Mouse (Mus musculus): ENCODE measurements at regions not wholly inside any gene's neighbourhood (a gene's known extent, or its start where the extent isn't known, plus 50 kb on each side); places are given as distances from the start of the nearest gene placed in this dataset.

DNA sequence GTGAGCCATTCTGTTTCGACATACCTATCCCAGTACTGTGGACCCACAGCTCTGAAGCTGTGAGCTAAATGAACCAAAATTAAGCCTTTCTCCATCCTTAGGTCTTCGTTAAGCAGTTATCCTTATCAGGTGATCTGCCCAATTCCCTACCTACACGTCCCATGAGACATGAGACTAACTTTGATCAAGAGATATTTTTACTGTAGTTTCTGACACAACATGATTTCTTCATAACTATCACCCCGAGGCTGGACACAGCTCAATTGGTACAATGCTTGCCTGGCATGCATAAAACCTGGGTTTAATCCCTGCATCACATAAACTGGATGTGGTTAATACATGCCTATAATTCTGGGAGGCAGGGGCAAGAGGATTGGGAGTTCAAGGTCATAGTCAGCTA lies 82.2 kb upstream of the Elovl6 start:
- H3K27me3 ChIP-seq: no peaks in the 10 kb centered on the region
- CTCF ChIA-PET: no interaction called here
- DNase-seq (ENCODE audit: low read depth, low spot score): peak; percentile 17
- POLR2A ChIA-PET: no interaction called here
- TF ChIP-seq CTCF (IDR thresholded peaks at IDR 0.05): no peak
- in situ Hi-C loops (cut with MboI; ENCODE audit: low pct_unique_long_range_greater_than_20kb): no loop called here
- ATAC-seq: peak; percentile 40

DNA sequence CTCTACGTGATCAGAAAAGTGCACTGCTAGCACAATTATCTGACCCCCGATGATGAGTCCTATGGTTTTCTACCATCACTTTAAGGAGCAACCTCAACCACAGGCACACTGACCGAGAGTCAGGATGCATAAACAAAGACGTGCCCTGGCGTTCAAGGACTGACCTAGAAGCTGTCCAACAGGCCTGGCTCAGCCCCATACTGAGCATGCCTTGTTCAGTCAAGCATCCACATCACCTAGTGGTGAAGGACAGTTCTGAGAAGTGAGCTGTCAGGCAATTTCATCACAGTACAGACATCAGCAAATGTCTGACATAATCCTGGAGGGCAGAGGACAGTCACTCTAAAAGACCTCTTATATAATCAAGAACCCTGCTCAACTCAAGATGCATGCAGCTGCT lies 81.5 kb upstream of the Elovl6 start:
- CTCF ChIA-PET: no interaction called here
- in situ Hi-C loops (cut with MboI; ENCODE audit: low pct_unique_long_range_greater_than_20kb): no loop called here
- ATAC-seq (peak; percentile 60), DNase-seq (ENCODE audit: low read depth, low spot score) (no peak)
- POLR2A ChIA-PET: no interaction called here
- no peak for TF ChIP-seq CTCF (IDR thresholded peaks at IDR 0.05)
- no peaks in the 10 kb centered on the region for H3K27me3 ChIP-seq

- CTCF ChIA-PET: no interaction called here
- H3K27me3 ChIP-seq: no peaks in the 10 kb centered on the region
- DNase-seq (ENCODE audit: low read depth, low spot score) (no peak), ATAC-seq (no peak)
- TF ChIP-seq CTCF (IDR thresholded peaks at IDR 0.05): no peak
- POLR2A ChIA-PET: no interaction called here
- in situ Hi-C loops (cut with MboI; ENCODE audit: low pct_unique_long_range_greater_than_20kb): no loop called here
These were observed 62.1 kb upstream of the Elovl6 start for GRCm38 (mm10) chr3:129470088-129470487.

GRCm38 (mm10) chr3:129471332-129471731 lies 60.8 kb upstream of the Elovl6 start:
- CTCF ChIA-PET: no interaction called here
- DNase-seq (ENCODE audit: low read depth, low spot score): no peak
- no peak for ATAC-seq
- no peaks in the 10 kb centered on the region for H3K27me3 ChIP-seq
- POLR2A ChIA-PET: interaction anchor here (0.6 kb wide), 1 partner anchor 66 kb away, joined by 3 read pairs; no protein-coding TSS in a partner anchor
- TF ChIP-seq CTCF (IDR thresholded peaks at IDR 0.05): no peak
- in situ Hi-C loops (cut with MboI; ENCODE audit: low pct_unique_long_range_greater_than_20kb): no loop called here

- H3K27me3 ChIP-seq: no peaks in the 10 kb centered on the region
- in situ Hi-C loops (cut with MboI; ENCODE audit: low pct_unique_long_range_greater_than_20kb): no loop called here
- ChIA-PET POLR2A (interaction anchor here (0.6 kb wide), 1 partner anchor 65 kb away, joined by 3 read pairs; no protein-coding TSS in a partner anchor), CTCF (no interaction called here)
- no peak for TF ChIP-seq CTCF (IDR thresholded peaks at IDR 0.05)
- no peak for DNase-seq (ENCODE audit: low read depth, low spot score)
- no peak for ATAC-seq
These were observed 60.1 kb upstream of the Elovl6 start for GRCm38 (mm10) chr3:129472008-129472407.

DNA sequence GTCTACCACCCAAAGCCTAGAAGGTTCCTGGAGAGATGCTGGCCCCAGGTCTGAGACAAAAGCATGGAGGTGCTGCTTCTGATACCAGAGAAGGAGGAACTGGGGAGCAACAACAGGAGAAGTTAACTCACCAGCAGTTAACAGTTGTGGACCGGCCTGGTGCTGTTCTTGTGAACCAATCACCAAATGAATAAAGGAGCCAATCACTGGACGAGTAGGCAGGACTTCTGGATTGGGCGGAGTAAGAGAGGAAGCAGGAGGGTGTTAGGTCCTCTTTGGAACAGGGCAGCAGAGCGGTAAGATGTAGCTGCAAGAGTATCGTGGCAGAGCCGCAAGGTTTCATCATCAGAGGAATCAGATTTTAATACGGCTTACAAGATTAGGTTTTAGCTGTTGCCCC lies 57.7 kb upstream of the Elovl6 start:
- ChIA-PET CTCF (no interaction called here), POLR2A (no interaction called here)
- no peak for DNase-seq (ENCODE audit: low read depth, low spot score)
- no peak for TF ChIP-seq CTCF (IDR thresholded peaks at IDR 0.05)
- no peaks in the 10 kb centered on the region for H3K27me3 ChIP-seq
- ATAC-seq: no peak
- in situ Hi-C loops (cut with MboI; ENCODE audit: low pct_unique_long_range_greater_than_20kb): no loop called here

DNA sequence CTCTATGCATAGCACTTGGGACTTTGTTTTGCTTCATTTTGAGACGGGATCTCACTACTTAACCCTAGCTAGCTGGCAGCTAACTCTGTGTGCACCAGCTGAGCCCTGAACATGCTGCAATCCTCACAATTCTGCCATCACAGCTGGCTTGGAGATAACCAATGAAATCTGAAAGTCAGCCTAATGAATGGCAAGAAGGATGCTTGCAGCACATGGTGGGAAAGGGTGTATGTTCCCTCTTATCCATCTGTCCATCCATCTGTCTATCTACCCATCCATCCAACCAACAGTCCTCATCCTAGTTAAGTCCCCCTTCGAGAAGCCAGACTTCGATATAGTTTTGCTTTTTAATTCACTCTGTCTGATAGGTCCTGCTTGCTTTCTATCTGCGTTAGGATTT lies 55.9 kb upstream of the Elovl6 start:
- no peak for DNase-seq (ENCODE audit: low read depth, low spot score)
- ChIA-PET CTCF (no interaction called here), POLR2A (no interaction called here)
- in situ Hi-C loops (cut with MboI; ENCODE audit: low pct_unique_long_range_greater_than_20kb): no loop called here
- no peaks in the 10 kb centered on the region for H3K27me3 ChIP-seq
- TF ChIP-seq CTCF (IDR thresholded peaks at IDR 0.05): no peak
- ATAC-seq: no peak

- no peak for DNase-seq (ENCODE audit: low read depth, low spot score)
- H3K27me3 ChIP-seq: no peaks in the 10 kb centered on the region
- ATAC-seq: no peak
- TF ChIP-seq CTCF (IDR thresholded peaks at IDR 0.05): no peak
- POLR2A ChIA-PET: no interaction called here
- in situ Hi-C loops (cut with MboI; ENCODE audit: low pct_unique_long_range_greater_than_20kb): no loop called here
- CTCF ChIA-PET: interaction anchor here (0.8 kb wide), 1 partner anchor 16 kb away, joined by 3 read pairs; no protein-coding TSS in a partner anchor
These were observed 54.1 kb upstream of the Elovl6 start for GRCm38 (mm10) chr3:129478093-129478492.

GRCm38 (mm10) chr3:129481293-129481692 lies 50.9 kb upstream of the Elovl6 start:
- in situ Hi-C loops (cut with MboI; ENCODE audit: low pct_unique_long_range_greater_than_20kb): no loop called here
- CTCF ChIA-PET: no interaction called here
- ATAC-seq (no peak), DNase-seq (ENCODE audit: low read depth, low spot score) (no peak)
- TF ChIP-seq CTCF (IDR thresholded peaks at IDR 0.05): no peak
- POLR2A ChIA-PET: no interaction called here
- no peaks in the 10 kb centered on the region for H3K27me3 ChIP-seq
